Mouse (Mus musculus) heart, embryonic 11.5 days (tissue): Measurements from ENCODE around the gene Dnajb5. TPM values are rescaled to one million over a fixed set of nuclear protein-coding genes. Genes with fewer than 3 reads are reported as not detected.
A peak's percentile ranks its signal among the peaks of the same experiment; 100 is the strongest.

ENCODE experiments used
- ATAC-seq: fragments of 200-750 bp; cut with Nextera tagmentation; replicated peaks from 2 replicates; pipeline ENCODE4 v1.8.0; 2017; ENCODE audit warnings: moderate library complexity; ENCODE audit not compliant: insufficient number of reproducible peaks, low FRiP score, low TSS enrichment
- H3K27ac ChIP-seq: fragments of 300-500 bp; sonication (generic); 2 replicates; pipeline ENCODE4 v1.5.1; 2014; ENCODE audit warnings: mild to moderate bottlenecking, low read depth, low read length
- H3K27me3 ChIP-seq: fragments of 300-500 bp; sonication (generic); 2 replicates; pipeline ENCODE4 v1.6.1; 2014; ENCODE audit warnings: mild to moderate bottlenecking, low read length, mixed read lengths; ENCODE audit not compliant: control insufficient read depth, insufficient read depth
- H3K36me3 ChIP-seq: fragments of 300-500 bp; sonication (generic); 2 replicates; pipeline ENCODE4 v1.6.1; 2014; ENCODE audit warnings: mild to moderate bottlenecking, low read length, moderate library complexity, mixed read lengths; ENCODE audit not compliant: control insufficient read depth, insufficient read depth
- H3K4me1 ChIP-seq: fragments of 300-500 bp; sonication (generic); 2 replicates; pipeline ENCODE4 v1.6.1; 2014; ENCODE audit warnings: low read length; ENCODE audit not compliant: control insufficient read depth, insufficient read depth
- H3K4me2 ChIP-seq: fragments of 300-500 bp; sonication (generic); 2 replicates; pipeline ENCODE4 v1.6.1; 2014; ENCODE audit warnings: mild to moderate bottlenecking, moderate library complexity
- H3K4me3 ChIP-seq: fragments of 300-500 bp; sonication (generic); 2 replicates; pipeline ENCODE4 v1.5.1; 2014; ENCODE audit warnings: low read depth, low read length
- H3K9ac ChIP-seq: fragments of 300-500 bp; sonication (generic); 2 replicates; pipeline ENCODE4 v1.6.1; 2014; ENCODE audit warnings: mild to moderate bottlenecking, low read depth, low read length, moderate library complexity
- H3K9me3 ChIP-seq: fragments of 300-500 bp; sonication (generic); replicated peaks from 2 replicates; pipeline ENCODE4 v1.6.1; 2016; ENCODE audit warnings: low read length; ENCODE audit not compliant: control insufficient read depth
- WGBS: fragments of 180-500 bp; shearing (Covaris S2); extraction: QIAGEN DNeasy Blood & Tissue Kit; methylation state at CpG from one replicate; pipeline ENCODE4 v1.1.7; 2014; ENCODE audit not compliant: insufficient replicate concordance; 5-methylcytosine and 5-hydroxymethylcytosine counted together
- polyA plus RNA-seq: library from polyadenylated mRNA; unstranded; fragments of >200 nt; fragmentation: Nextera tagmentation; extraction: Ambion mirVana; gene quantifications from 2 replicates; pipeline ENCODE4 v1.2.1, GENCODE M21; 2014

Dnajb5 gene
- polyA plus RNA-seq, 1 experiment from 2014 or later: 11.8 TPM

- 32% methylated on average over 10 of the region's 10 CpGs for WGBS
- H3K4me3 ChIP-seq: no peak overlapping the region
- no peaks in the 10 kb centered on the region; the same call in 1 of the 2 replicates for H3K27me3 ChIP-seq
- H3K9ac ChIP-seq: peak overlapping the region; percentile 66
- H3K27ac ChIP-seq: peak overlapping the region; percentile 97
- H3K4me1 ChIP-seq: peaks cover 54% of the 10 kb centered on the region
- H3K36me3 ChIP-seq: peaks cover 7% of the 10 kb centered on the region; the same call in 1 of the 2 replicates
- 0 out of 2 replicates have a peak, but pooled peaks have one; percentile 8 for ATAC-seq
- H3K9me3 ChIP-seq: no peaks in the 10 kb centered on the region
- H3K4me2 ChIP-seq: peak overlapping the region; percentile 51
These were observed 4.0 kb downstream of the Dnajb5 start for GRCm38 (mm10) chr4:42953435-42954094.

- Histone ChIP-seq H3K9me3 (no peaks in the 10 kb centered on the region), H3K4me3 (no peak overlapping the region), H3K4me2 (peak overlapping the region; percentile 51), H3K27ac (peak overlapping the region; percentile 97), H3K27me3 (no peaks in the 10 kb centered on the region), H3K36me3 (peaks cover 7% of the 10 kb centered on the region; the same call in 1 of the 2 replicates), H3K9ac (peak overlapping the region; percentile 66), H3K4me1 (peaks cover 50% of the 10 kb centered on the region)
- 4% methylated on average over 9 of the region's 10 CpGs for WGBS
- ATAC-seq: no peak
These were observed 4.7 kb downstream of the Dnajb5 start for GRCm38 (mm10) chr4:42954297-42954696.

GRCm38 (mm10) chr4:42955200-42955599, 5.6 kb downstream of the Dnajb5 start:
- Histone ChIP-seq H3K4me3 (no peak overlapping the region), H3K36me3 (peaks cover 7% of the 10 kb centered on the region; the same call in 1 of the 2 replicates), H3K4me1 (peaks cover 59% of the 10 kb centered on the region), H3K9me3 (no peaks in the 10 kb centered on the region), H3K9ac (no peak overlapping the region), H3K4me2 (no peak overlapping the region), H3K27me3 (no peaks in the 10 kb centered on the region), H3K27ac (no peak overlapping the region)
- WGBS: 86% methylated on average over 3 of the region's 3 CpGs
- ATAC-seq: no peak

GRCm38 (mm10) chr4:42956581-42956980, 7.0 kb downstream of the Dnajb5 start:
- Histone ChIP-seq H3K4me1 (peaks cover 48% of the 10 kb centered on the region), H3K4me3 (no peak overlapping the region), H3K9me3 (no peaks in the 10 kb centered on the region), H3K27ac (no peak overlapping the region), H3K36me3 (peaks cover 7% of the 10 kb centered on the region; the same call in 1 of the 2 replicates), H3K27me3 (no peaks in the 10 kb centered on the region), H3K9ac (no peak overlapping the region), H3K4me2 (no peak overlapping the region)
- WGBS: 92% methylated on average over 17 of the region's 17 CpGs
- ATAC-seq: no peak

GRCm38 (mm10) chr4:42957306-42957705, 7.7 kb downstream of the Dnajb5 start:
- no peak overlapping the region for H3K9ac ChIP-seq
- H3K27me3 ChIP-seq: no peaks in the 10 kb centered on the region
- no peak overlapping the region for H3K27ac ChIP-seq
- peaks cover 7% of the 10 kb centered on the region; the same call in 1 of the 2 replicates for H3K36me3 ChIP-seq
- H3K4me3 ChIP-seq: no peak overlapping the region
- WGBS: 83% methylated on average over 11 of the region's 11 CpGs
- no peak overlapping the region for H3K4me2 ChIP-seq
- H3K4me1 ChIP-seq: peaks cover 41% of the 10 kb centered on the region
- ATAC-seq: no peak
- H3K9me3 ChIP-seq: no peaks in the 10 kb centered on the region

GRCm38 (mm10) chr4:42957979-42958378, 8.4 kb downstream of the Dnajb5 start:
- H3K4me1 ChIP-seq: peaks cover 35% of the 10 kb centered on the region
- WGBS: 80% methylated on average over 8 of the region's 8 CpGs

GRCm38 (mm10) chr4:42958942-42959341, 9.3 kb downstream of the Dnajb5 start:
- Histone ChIP-seq H3K4me2 (no peak overlapping the region), H3K9me3 (no peaks in the 10 kb centered on the region), H3K27ac (peak overlapping the region; percentile 78), H3K4me1 (peaks cover 26% of the 10 kb centered on the region), H3K9ac (no peak overlapping the region), H3K36me3 (peaks cover 7% of the 10 kb centered on the region; the same call in 1 of the 2 replicates), H3K27me3 (no peaks in the 10 kb centered on the region), H3K4me3 (no peak overlapping the region)
- peak; percentile 50; the same call in 1 of the 2 replicates for ATAC-seq
- 35% methylated on average over 8 of the region's 8 CpGs for WGBS

More at GRCm38 (mm10) chr4:42957979-42958378, 8.4 kb downstream of the Dnajb5 start:
- no peak for ATAC-seq
- H3K4me2 ChIP-seq: no peak overlapping the region
- no peaks in the 10 kb centered on the region for H3K27me3 ChIP-seq
- H3K27ac ChIP-seq: peak overlapping the region; percentile 78; the same call in 1 of the 2 replicates
- peaks cover 7% of the 10 kb centered on the region; the same call in 1 of the 2 replicates for H3K36me3 ChIP-seq
- 0 out of 2 replicates have a peak overlapping the region, but pooled peaks have one; percentile 43 for H3K9ac ChIP-seq
- H3K4me3 ChIP-seq: no peak overlapping the region
- no peaks in the 10 kb centered on the region for H3K9me3 ChIP-seq

GRCm38 (mm10) chr4:42959382-42959781, 9.8 kb downstream of the Dnajb5 start:
- no peaks in the 10 kb centered on the region for H3K9me3 ChIP-seq
- no peaks in the 10 kb centered on the region for H3K27me3 ChIP-seq
- WGBS: 64% methylated on average over 4 of the region's 4 CpGs
- H3K4me1 ChIP-seq: peaks cover 24% of the 10 kb centered on the region
- H3K4me2 ChIP-seq: no peak overlapping the region
- H3K9ac ChIP-seq: 0 out of 2 replicates have a peak overlapping the region, but pooled peaks have one; percentile 12
- no peak for ATAC-seq
- H3K36me3 ChIP-seq: peaks cover 7% of the 10 kb centered on the region; the same call in 1 of the 2 replicates
- peak overlapping the region; percentile 78 for H3K27ac ChIP-seq
- H3K4me3 ChIP-seq: no peak overlapping the region
